In genomic region chr9:7507321-7507876, GRCm38 (mm10) we compare ENCODE assay signal across 48 mouse cellular contexts. TPM values are rescaled to one million over a fixed set of nuclear protein-coding genes. Genes with fewer than 3 reads are reported as not detected.
"Had no signal": no experiment of that assay in that cellular context is flagged by ENCODE, and none has a peak within 500 bp of the region (broad histone marks: within the 10 kb centered on the region; RNA-seq: fewer than 3 reads in every experiment).

No protein-coding gene starts in this region.

- H3K9ac ChIP-seq: heart, embryonic 12.5 days; heart, embryonic 13.5 days; heart, embryonic 15.5 days; hindbrain, embryonic 12.5 days; hindbrain, embryonic 13.5 days; hindbrain, embryonic 14.5 days; hindbrain, embryonic 15.5 days; intestine, embryonic 15.5 days; kidney, embryonic 15.5 days had no signal

- ATAC-seq: hindbrain, embryonic 16.5 days; hindbrain, postnatal 0 days; inflammation-experienced regulatory T-cells, adult 6 months; intestine, embryonic 15.5 days; intestine, embryonic 16.5 days; intestine, postnatal 0 days had no signal

- H3K27me3 ChIP-seq: heart, embryonic 12.5 days; heart, embryonic 13.5 days; heart, embryonic 15.5 days; hindbrain, embryonic 12.5 days; hindbrain, embryonic 13.5 days; hindbrain, embryonic 15.5 days; intestine, embryonic 15.5 days; kidney, embryonic 15.5 days had no signal

- DNase-seq: heart, postnatal 10 days; heart, postnatal 14 days; heart, postnatal 4 days; kidney, adult 11 months; kidney, adult 18-20 months; kidney, adult 2 months; kidney, adult 8-10 months; kidney, adult 9 months; kidney, postnatal 10 days; kidney, postnatal 14 days; kidney, postnatal 25 days; kidney, postnatal 36 days; kidney, postnatal 4 days; layer of hippocampus, adult 9-11 months; layer of hippocampus, postnatal 36 days had no signal

- H3K4me2 ChIP-seq: heart, embryonic 11.5 days; heart, embryonic 12.5 days; heart, embryonic 13.5 days; heart, embryonic 15.5 days; hindbrain, embryonic 12.5 days; hindbrain, embryonic 13.5 days; hindbrain, embryonic 14.5 days; hindbrain, embryonic 15.5 days; intestine, embryonic 15.5 days; kidney, embryonic 15.5 days had no signal

- H3K27ac ChIP-seq: heart, embryonic 10.5 days; heart, embryonic 13.5 days; heart, embryonic 15.5 days; hindbrain, embryonic 10.5 days; hindbrain, embryonic 12.5 days; hindbrain, embryonic 13.5 days; hindbrain, embryonic 14.5 days; hindbrain, embryonic 15.5 days; hindbrain, postnatal 0 days; intestine, embryonic 15.5 days; kidney, embryonic 15.5 days; kidney, postnatal 0 days; layer of hippocampus, adult 2 months; left cerebral cortex, adult 2 months had no signal

- H3K4me3 ChIP-seq: heart, embryonic 10.5 days; heart, embryonic 12.5 days; heart, embryonic 13.5 days; heart, embryonic 15.5 days; hindbrain, embryonic 10.5 days; hindbrain, embryonic 12.5 days; hindbrain, embryonic 13.5 days; hindbrain, embryonic 15.5 days; intestine, embryonic 15.5 days; kidney, embryonic 15.5 days; layer of hippocampus, adult 2 months; left cerebral cortex, adult 2 months had no signal

- H3K36me3 ChIP-seq: heart, embryonic 10.5 days; heart, embryonic 12.5 days; heart, embryonic 13.5 days; heart, embryonic 15.5 days; hindbrain, embryonic 10.5 days; hindbrain, embryonic 12.5 days; hindbrain, embryonic 13.5 days; hindbrain, embryonic 15.5 days; intestine, embryonic 15.5 days; kidney, embryonic 15.5 days had no signal

- H3K9me3 ChIP-seq: heart, embryonic 10.5 days; heart, embryonic 12.5 days; heart, embryonic 13.5 days; heart, embryonic 15.5 days; hindbrain, embryonic 10.5 days; hindbrain, embryonic 12.5 days; hindbrain, embryonic 13.5 days; hindbrain, embryonic 15.5 days; intestine, embryonic 15.5 days; kidney, embryonic 15.5 days had no signal

- H3K4me1 ChIP-seq: heart, embryonic 10.5 days; heart, embryonic 12.5 days; heart, embryonic 13.5 days; heart, embryonic 15.5 days; hindbrain, embryonic 10.5 days; hindbrain, embryonic 12.5 days; hindbrain, embryonic 13.5 days; hindbrain, embryonic 15.5 days; intestine, embryonic 15.5 days; kidney, embryonic 15.5 days had no signal

RNA-seq across cellular contexts. Expression of gene Mmp10, which starts 5.2 kb away (rescaled TPM):
- total RNA-seq: heart, postnatal 10 days; heart, postnatal 14 days; heart, postnatal 25 days; heart, postnatal 4 days; hematopoietic stem cell, adult 5-6 weeks; hindbrain, postnatal 0 days; layer of hippocampus, adult 18-20 months; layer of hippocampus, adult 2 months; layer of hippocampus, adult 8-10 months; layer of hippocampus, postnatal 14 days; layer of hippocampus, postnatal 25 days; layer of hippocampus, postnatal 36 days; left cerebral cortex, adult 18-20 months; left cerebral cortex, adult 2 months had no signal
- polyA plus RNA-seq: heart, embryonic 10.5 days; heart, embryonic 11.5 days; heart, embryonic 12.5 days; heart, embryonic 13.5 days; heart, embryonic 14.5 days; heart, embryonic 15.5 days; heart, embryonic 16.5 days; heart, postnatal 0 days; hindbrain, embryonic 10.5 days; hindbrain, embryonic 11.5 days; hindbrain, embryonic 12.5 days; hindbrain, embryonic 13.5 days; hindbrain, embryonic 14.5 days; hindbrain, embryonic 15.5 days; hindbrain, embryonic 16.5 days; hindbrain, postnatal 0 days; kidney, adult 2 months; kidney, embryonic 14.5 days; kidney, embryonic 15.5 days had no signal

RNA-seq across cellular contexts. Expression of gene Mmp8, which starts 50.9 kb away (rescaled TPM):
- total RNA-seq: heart, postnatal 25 days; hindbrain, postnatal 0 days; layer of hippocampus, adult 18-20 months; layer of hippocampus, adult 2 months; layer of hippocampus, adult 8-10 months; layer of hippocampus, postnatal 14 days; layer of hippocampus, postnatal 25 days; layer of hippocampus, postnatal 36 days; left cerebral cortex, adult 18-20 months had no signal
- polyA plus RNA-seq: heart, embryonic 11.5 days; heart, embryonic 12.5 days; hindbrain, embryonic 11.5 days; hindbrain, embryonic 12.5 days; inflammation-experienced regulatory T-cells, adult 6 months; large intestine, adult 2 months had no signal
